In genomic region chr10:86728176-86728575, GRCm38 (mm10) we compare ENCODE assay signal across 8 mouse cellular contexts. TPM values are rescaled to one million over a fixed set of nuclear protein-coding genes. Genes with fewer than 3 reads are reported as not detected.
A peak's percentile ranks its signal among the peaks of the same experiment; 100 is the strongest.
DNase-seq lines count a peak whose midpoint lies in the region; ATAC-seq and TF ChIP-seq lines count a peak whose summit lies in the region.

No protein-coding gene starts in this region.

- no peak overlapping the region; the same call in 1 of the 2 replicates for H3K4me2 ChIP-seq in intestine, embryonic 14.5 days (ENCODE audit: low read length)
- H3K4me2 ChIP-seq in intestine, postnatal 0 days (replicated peaks; ENCODE audit: low read depth): no peak overlapping the region

- no peaks in the 10 kb centered on the region for H3K9me3 ChIP-seq in intestine, embryonic 14.5 days (ENCODE audit: control insufficient read depth, low read length)
- no peaks in the 10 kb centered on the region for H3K9me3 ChIP-seq in intestine, postnatal 0 days (ENCODE audit: control insufficient read depth)

- 0 out of 2 replicates have a peak, but pooled peaks cover 9% of the 10 kb centered on the region for H3K4me1 ChIP-seq in intestine, embryonic 14.5 days (replicated peaks; ENCODE audit: control insufficient read depth, insufficient read depth, low read length)
- 0 out of 2 replicates have a peak, but pooled peaks cover 7% of the 10 kb centered on the region for H3K4me1 ChIP-seq in intestine, postnatal 0 days (replicated peaks; ENCODE audit: control insufficient read depth, insufficient read depth, low read length)

- peak overlapping the region; percentile 44; the same call in 1 of the 2 replicates for H3K27ac ChIP-seq in intestine, embryonic 14.5 days (ENCODE audit: low read depth)
- no peak overlapping the region for H3K27ac ChIP-seq in intestine, postnatal 0 days (ENCODE audit: low read depth, low read length)

- no peak overlapping the region for H3K9ac ChIP-seq in intestine, embryonic 14.5 days (ENCODE audit: low read length)
- H3K9ac ChIP-seq in intestine, postnatal 0 days (ENCODE audit: low read depth, low read length): no peak overlapping the region

- H3K4me3 ChIP-seq in intestine, embryonic 14.5 days (ENCODE audit: low read depth, low read length): no peak overlapping the region
- H3K4me3 ChIP-seq in intestine, postnatal 0 days (ENCODE audit: low read depth, low read length): no peak overlapping the region

- WGBS in intestine, embryonic 14.5 days: 82% methylated on average over 3 of the region's 3 CpGs
- WGBS in intestine, postnatal 0 days: 93% methylated on average over 3 of the region's 3 CpGs

- no peaks in the 10 kb centered on the region for H3K36me3 ChIP-seq in intestine, embryonic 14.5 days (ENCODE audit: control insufficient read depth, insufficient read depth, low read length)
- H3K36me3 ChIP-seq in intestine, postnatal 0 days (ENCODE audit: control insufficient read depth, insufficient read depth): no peaks in the 10 kb centered on the region

- no peak for TF ChIP-seq CTCF in intestine, postnatal 0 days (IDR thresholded peaks at IDR 0.05; ENCODE audit: low read depth)

- intact Hi-C loops in heart, postnatal 10 days (cut with DNase I): no loop called here

- H3K27me3 ChIP-seq in intestine, embryonic 14.5 days (replicated peaks; ENCODE audit: control insufficient read depth, insufficient read depth, low read length): no peaks in the 10 kb centered on the region
- H3K27me3 ChIP-seq in intestine, postnatal 0 days (replicated peaks; ENCODE audit: control insufficient read depth, insufficient read depth, low read length): no peaks in the 10 kb centered on the region

- DNase-seq in intestine, embryonic 14.5 days (ENCODE audit: low spot score): no peak
- DNase-seq in adipocyte (ENCODE audit: low spot score): peak; percentile 64
- DNase-seq in heart, postnatal 10 days: peak; percentile 13 to 17
- peak; percentile 9 for DNase-seq in lung, postnatal 36 days
- DNase-seq in cerebellum, postnatal 36 days: no peak
- DNase-seq in frontal cortex, adult 2 months (ENCODE audit: extremely low spot score in 1 of 2, low spot score in 1 of 2): no peak

- ATAC-seq in intestine, embryonic 14.5 days (replicated peaks; ENCODE audit: low FRiP score, low TSS enrichment, low read depth): no peak
- no peak for ATAC-seq in intestine, postnatal 0 days
- ATAC-seq in activated CD4-positive, CD25-positive, alpha-beta regulatory T cell, adult 4 months: no peak

RNA-seq across cellular contexts. Expression of gene Ttc41, which starts 22.6 kb away (rescaled TPM):
- polyA plus RNA-seq in intestine, embryonic 14.5 days (2014; fragmentation: Nextera tagmentation; extraction: Ambion mirVana): 3.5 and 3.7 TPM in 2 replicates
- polyA plus RNA-seq in intestine, postnatal 0 days (2015; fragmentation: Nextera tagmentation; extraction: Ambion mirVana): 0.59 TPM in 2 replicates
- total RNA-seq in heart, postnatal 10 days (2021): 1 to 10 TPM; 1.3 to 1.8 TPM
- 2.2 and 3.3 TPM in 2 replicates for polyA plus RNA-seq in frontal cortex, adult 2 months (2012; rRNA removed)
- polyA plus RNA-seq in activated CD4-positive, CD25-positive, alpha-beta regulatory T cell, adult 4 months (2017; shearing (Covaris generic)): under 1 TPM; 0.56 to 0.93 TPM

RNA-seq across cellular contexts. Expression of gene Hsp90b1, which starts 22.9 kb away (rescaled TPM):
- polyA plus RNA-seq in intestine, embryonic 14.5 days (2014; fragmentation: Nextera tagmentation; extraction: Ambion mirVana): 459 and 488 TPM in 2 replicates
- polyA plus RNA-seq in intestine, postnatal 0 days (2015; fragmentation: Nextera tagmentation; extraction: Ambion mirVana): 296 and 334 TPM in 2 replicates
- total RNA-seq in heart, postnatal 10 days (2021): 100 to 1,000 TPM; 245 to 313 TPM
- polyA plus RNA-seq in frontal cortex, adult 2 months (2012; rRNA removed): 188 and 199 TPM in 2 replicates
- polyA plus RNA-seq in activated CD4-positive, CD25-positive, alpha-beta regulatory T cell, adult 4 months (2017; shearing (Covaris generic)): 100 to 1,000 TPM; 185 to 255 TPM

RNA-seq across cellular contexts. Expression of gene Gm49358, which starts 35.6 kb away (rescaled TPM):
- not detected in 2 replicates for polyA plus RNA-seq in intestine, embryonic 14.5 days (2014; fragmentation: Nextera tagmentation; extraction: Ambion mirVana)
- not detected in 2 replicates for polyA plus RNA-seq in intestine, postnatal 0 days (2015; fragmentation: Nextera tagmentation; extraction: Ambion mirVana)
- total RNA-seq in heart, postnatal 10 days (2021): 10 to 100 TPM; 11.8 to 16.2 TPM
- not detected in 2 replicates for polyA plus RNA-seq in frontal cortex, adult 2 months (2012; rRNA removed)
- polyA plus RNA-seq in activated CD4-positive, CD25-positive, alpha-beta regulatory T cell, adult 4 months (2017; shearing (Covaris generic)): not detected

RNA-seq across cellular contexts. Expression of gene Nt5dc3, which starts 50.6 kb away (rescaled TPM):
- 1.9 and 2.2 TPM in 2 replicates for polyA plus RNA-seq in intestine, embryonic 14.5 days (2014; fragmentation: Nextera tagmentation; extraction: Ambion mirVana)
- 0.69 and 0.82 TPM in 2 replicates for polyA plus RNA-seq in intestine, postnatal 0 days (2015; fragmentation: Nextera tagmentation; extraction: Ambion mirVana)
- total RNA-seq in heart, postnatal 10 days (2021): 10 to 100 TPM; 37.4 to 41.9 TPM
- 34.4 and 34.7 TPM in 2 replicates for polyA plus RNA-seq in frontal cortex, adult 2 months (2012; rRNA removed)
- polyA plus RNA-seq in activated CD4-positive, CD25-positive, alpha-beta regulatory T cell, adult 4 months (2017; shearing (Covaris generic)): 1 to 10 TPM in 1 of 2 experiments, under 1 TPM in 1; 0.79 to 1.2 TPM

Comparison
In these comparisons a context has a peak if more than half of its experiments do, and no peak if none do; other contexts are left out.
1. DNase-seq: peak in adipocyte (single experiment), heart, postnatal 10 days (2 of 2) and lung, postnatal 36 days (single experiment); none in intestine, embryonic 14.5 days (single experiment), cerebellum, postnatal 36 days (0 of 2) and frontal cortex, adult 2 months (0 of 2).